8 mouse cellular contexts compared by ENCODE assay signal in genomic region chr17:53478066-53478857, GRCm38 (mm10). TPM values are rescaled to one million over a fixed set of nuclear protein-coding genes. Genes with fewer than 3 reads are reported as not detected.
DNase-seq lines count a peak whose midpoint lies in the region; ATAC-seq and TF ChIP-seq lines count a peak whose summit lies in the region.

No protein-coding gene starts in this region.

- H3K4me3 ChIP-seq in heart, embryonic 13.5 days = peak overlapping the region; percentile 98
- peak overlapping the region; percentile 82 for H3K4me3 ChIP-seq in bone marrow, adult 2 months (replicated peaks; ENCODE audit: control insufficient read depth, low read depth, low read length)
- peak overlapping the region; percentile 95 for H3K4me3 ChIP-seq in hindbrain, embryonic 13.5 days
- peak overlapping the region; percentile 97 for H3K4me3 ChIP-seq in megakaryocyte, embryonic 14.5 days (replicated peaks)

- TF ChIP-seq POLR2A in bone marrow, adult 2 months (IDR thresholded peaks at IDR 0.05; ENCODE audit: borderline replicate concordance, control insufficient read depth, low read depth, low read length) = no peak

- H3K9ac ChIP-seq in heart, embryonic 13.5 days = peak overlapping the region; percentile 86
- peak overlapping the region; percentile 83 for H3K9ac ChIP-seq in hindbrain, embryonic 13.5 days

- no peak for DNase-seq in heart, adult 9 months (ENCODE audit: low spot score in 2 of 2)
- DNase-seq in layer of hippocampus, adult 9-11 months = no peak
- DNase-seq in spleen, postnatal 14 days (ENCODE audit: low spot score in 2 of 2) = no peak
- no peak for DNase-seq in cerebellum, adult 9-11 months

- ATAC-seq in heart, embryonic 13.5 days (ENCODE audit: extremely low read depth, insufficient number of reproducible peaks, low FRiP score, low TSS enrichment) = no peak
- ATAC-seq in hindbrain, embryonic 13.5 days (ENCODE audit: low FRiP score) = peak; percentile 83

- H3K27me3 ChIP-seq in heart, embryonic 13.5 days (replicated peaks) = no peaks in the 10 kb centered on the region
- H3K27me3 ChIP-seq in hindbrain, embryonic 13.5 days = no peaks in the 10 kb centered on the region
- no peaks in the 10 kb centered on the region for H3K27me3 ChIP-seq in megakaryocyte, embryonic 14.5 days (replicated peaks)

- H3K4me1 ChIP-seq in heart, embryonic 13.5 days = peaks cover 37% of the 10 kb centered on the region
- H3K4me1 ChIP-seq in bone marrow, adult 2 months (ENCODE audit: control insufficient read depth, insufficient read depth, low read length) = peaks cover 2% of the 10 kb centered on the region
- peaks cover 28% of the 10 kb centered on the region for H3K4me1 ChIP-seq in hindbrain, embryonic 13.5 days (replicated peaks)
- peaks cover 40% of the 10 kb centered on the region for H3K4me1 ChIP-seq in megakaryocyte, embryonic 14.5 days

- peak overlapping the region; percentile 79 for H3K4me2 ChIP-seq in heart, embryonic 13.5 days
- peak overlapping the region; percentile 59 for H3K4me2 ChIP-seq in hindbrain, embryonic 13.5 days

- 6% methylated on average over 15 of the region's 15 CpGs for WGBS in heart, embryonic 13.5 days
- 16% methylated on average over 15 of the region's 15 CpGs for WGBS in bone marrow, adult 2 months
- WGBS in hindbrain, embryonic 13.5 days = 9% methylated on average over 15 of the region's 15 CpGs

- H3K27ac ChIP-seq in heart, embryonic 13.5 days (replicated peaks) = peak overlapping the region; percentile 100
- H3K27ac ChIP-seq in bone marrow, adult 2 months (ENCODE audit: control insufficient read depth, insufficient read depth, low read depth, low read length, poor library complexity) = peak overlapping the region; percentile 99
- peak overlapping the region; percentile 99 for H3K27ac ChIP-seq in hindbrain, embryonic 13.5 days

- no peaks in the 10 kb centered on the region for H3K9me3 ChIP-seq in heart, embryonic 13.5 days
- no peaks in the 10 kb centered on the region for H3K9me3 ChIP-seq in hindbrain, embryonic 13.5 days
- no peaks in the 10 kb centered on the region for H3K9me3 ChIP-seq in megakaryocyte, embryonic 14.5 days

- no peaks in the 10 kb centered on the region for H3K36me3 ChIP-seq in heart, embryonic 13.5 days
- H3K36me3 ChIP-seq in hindbrain, embryonic 13.5 days = no peaks in the 10 kb centered on the region
- H3K36me3 ChIP-seq in megakaryocyte, embryonic 14.5 days (replicated peaks; ENCODE audit: low read length) = peaks cover 7% of the 10 kb centered on the region

- no peak for TF ChIP-seq CTCF in bone marrow, adult 2 months (IDR thresholded peaks at IDR 0.05; ENCODE audit: control insufficient read depth, insufficient read depth, low read length)

RNA-seq across cellular contexts. Expression of gene Rab5a, which starts 0.8 kb away (rescaled TPM):
- polyA plus RNA-seq in heart, embryonic 13.5 days (2015; fragmentation: Nextera tagmentation; extraction: Ambion mirVana) = 64.0 and 67.5 TPM in 2 replicates
- polyA plus RNA-seq in bone marrow, adult 2 months (2011; ENCODE audit: insufficient read depth, insufficient read length, low replicate concordance, missing spikeins) = 14.3 and 23.3 TPM in 2 replicates
- polyA plus RNA-seq in hindbrain, embryonic 13.5 days (2015; fragmentation: Nextera tagmentation; extraction: Ambion mirVana) = 97.0 and 102 TPM in 2 replicates
- 0.94 and 7.2 TPM in 2 replicates for polyA plus RNA-seq in megakaryocyte, embryonic 14.5 days (2012; ENCODE audit: insufficient read depth, low replicate concordance)

RNA-seq across cellular contexts. Expression of gene Efhb, which starts 15.1 kb away (rescaled TPM):
- 0.20 and 0.25 TPM in 2 replicates for polyA plus RNA-seq in heart, embryonic 13.5 days (2015; fragmentation: Nextera tagmentation; extraction: Ambion mirVana)
- polyA plus RNA-seq in bone marrow, adult 2 months (2011; ENCODE audit: insufficient read depth, insufficient read length, low replicate concordance, missing spikeins) = not detected in 2 replicates
- 1.2 and 1.6 TPM in 2 replicates for polyA plus RNA-seq in hindbrain, embryonic 13.5 days (2015; fragmentation: Nextera tagmentation; extraction: Ambion mirVana)
- polyA plus RNA-seq in megakaryocyte, embryonic 14.5 days (2012; ENCODE audit: insufficient read depth, low replicate concordance) = not detected in 2 replicates
